Mouse (Mus musculus) liver, embryonic 14.5 days (tissue): Measurements from ENCODE around the gene Dennd2a.

Experiments used
- CTCF ChIP-seq: IDR thresholded peaks from 2 replicates; pipeline ENCODE4 v1.5.1; 2016; ENCODE audit warnings: antibody characterized with exemption, low read depth, control low read depth
- EP300 ChIP-seq: IDR thresholded peaks from 2 replicates; pipeline ENCODE4 v1.6.1; 2016; ENCODE audit warnings: antibody characterized with exemption, low read depth

GRCm38 (mm10) chr6:39492161-39492560, 65.5 kb downstream of the Dennd2a start:
- TF ChIP-seq CTCF: no peak
- TF ChIP-seq EP300: no peak
